Mouse (Mus musculus) kidney, postnatal 0 days (tissue): ENCODE results near the gene Lbp. TPM values are rescaled to one million over a fixed set of nuclear protein-coding genes. Genes with fewer than 3 reads are reported as not detected.

Experiments used
- ATAC-seq: fragments of 200-750 bp; cut with Nextera tagmentation; replicated peaks from 2 replicates; pipeline ENCODE4 v1.8.0; 2017; ENCODE audit warnings: low read depth, moderate number of reproducible peaks, moderate TSS enrichment, moderate library complexity; ENCODE audit not compliant: low FRiP score
- DNase-seq: peaks from one replicate; pipeline ENCODE4 v3.0.0-alpha.2; 2016; ENCODE audit warnings: low spot score
- H3K27ac ChIP-seq: fragments of 300-500 bp; sonication (generic); 2 replicates; pipeline ENCODE4 v1.5.1; 2014; ENCODE audit warnings: mild to moderate bottlenecking
- H3K27me3 ChIP-seq: fragments of 300-500 bp; sonication (generic); 2 replicates; pipeline ENCODE4 v1.6.1; 2014; ENCODE audit warnings: low read length, mixed read lengths; ENCODE audit not compliant: insufficient read depth
- H3K36me3 ChIP-seq: fragments of 300-500 bp; sonication (generic); 2 replicates; pipeline ENCODE4 v1.6.1; 2014; ENCODE audit warnings: low read length, mixed read lengths; ENCODE audit not compliant: insufficient read depth
- H3K4me1 ChIP-seq: fragments of 300-500 bp; sonication (generic); replicated peaks from 2 replicates; pipeline ENCODE4 v1.6.1; 2014; ENCODE audit warnings: antibody characterized with exemption, low read length, mixed read lengths; ENCODE audit not compliant: insufficient read depth
- H3K4me2 ChIP-seq: fragments of 300-500 bp; sonication (generic); 2 replicates; pipeline ENCODE4 v1.6.1; 2014; ENCODE audit warnings: mild to moderate bottlenecking, low read length, moderate library complexity, mixed read lengths
- H3K4me3 ChIP-seq: fragments of 300-500 bp; sonication (generic); replicated peaks from 2 replicates; pipeline ENCODE4 v1.5.1; 2014; ENCODE audit warnings: low read depth, low read length
- H3K9ac ChIP-seq: fragments of 300-500 bp; sonication (generic); 2 replicates; pipeline ENCODE4 v1.6.1; 2014; ENCODE audit warnings: low read depth, low read length
- H3K9me3 ChIP-seq: fragments of 300-500 bp; sonication (generic); replicated peaks from 2 replicates; pipeline ENCODE4 v1.6.1; 2016; ENCODE audit warnings: low read length, inconsistent platforms, mixed read lengths
- CTCF ChIP-seq: IDR thresholded peaks from 2 replicates; pipeline ENCODE4 v1.5.1; 2016; ENCODE audit warnings: antibody characterized with exemption, low read depth, mild to moderate bottlenecking, moderate library complexity
- WGBS: fragments of 180-500 bp; shearing (Covaris S2); extraction: QIAGEN DNeasy Blood & Tissue Kit; methylation state at CpG from one replicate; pipeline ENCODE4 v1.1.7; 2014; 5-methylcytosine and 5-hydroxymethylcytosine counted together
- polyA plus RNA-seq: library from polyadenylated mRNA; unstranded; fragments of >200 nt; fragmentation: Nextera tagmentation; extraction: Ambion mirVana; gene quantifications from 2 replicates; pipeline ENCODE4 v1.2.1, GENCODE M21; 2015

Lbp gene
- polyA plus RNA-seq, 1 experiment from 2014 or later: 32.1 TPM

GRCm38 (mm10) chr2:158270017-158270416 is 36.3 kb upstream of the Lbp start:
- ATAC-seq (no peak), DNase-seq (no peak)
- H3K4me3 ChIP-seq: no peak overlapping the region
- no peaks in the 10 kb centered on the region for H3K9me3 ChIP-seq
- H3K36me3 ChIP-seq: no peaks in the 10 kb centered on the region
- no peaks in the 10 kb centered on the region for H3K27me3 ChIP-seq
- WGBS: 74% methylated on average over 8 of the region's 8 CpGs
- H3K9ac ChIP-seq: no peak overlapping the region
- H3K4me1 ChIP-seq: 0 out of 2 replicates have a peak, but pooled peaks cover 4% of the 10 kb centered on the region
- no peak overlapping the region for H3K4me2 ChIP-seq
- no peak for TF ChIP-seq CTCF
- H3K27ac ChIP-seq: no peak overlapping the region

DNA sequence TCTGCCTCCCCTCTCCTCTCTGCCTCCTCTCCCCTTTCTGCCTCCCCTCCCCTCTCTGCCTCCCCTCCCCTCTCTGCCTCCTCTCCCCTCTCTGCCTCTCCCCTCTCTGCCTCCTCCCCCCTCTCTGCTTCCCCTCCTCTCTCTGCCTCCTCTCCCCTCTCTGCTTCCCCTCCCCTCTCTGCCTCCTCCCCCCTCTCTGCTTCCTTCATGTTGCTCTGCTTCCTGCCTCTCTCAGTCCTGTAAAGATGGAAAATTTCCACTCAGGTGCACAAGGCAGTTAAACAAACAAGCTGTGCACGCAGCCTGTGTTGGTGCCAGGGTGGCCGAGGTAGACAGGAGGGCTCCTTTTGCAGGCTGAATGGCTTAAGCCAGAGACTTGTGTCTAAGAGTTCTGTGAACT is 32.6 kb upstream of the Lbp start:
- no peak for ATAC-seq

DNA sequence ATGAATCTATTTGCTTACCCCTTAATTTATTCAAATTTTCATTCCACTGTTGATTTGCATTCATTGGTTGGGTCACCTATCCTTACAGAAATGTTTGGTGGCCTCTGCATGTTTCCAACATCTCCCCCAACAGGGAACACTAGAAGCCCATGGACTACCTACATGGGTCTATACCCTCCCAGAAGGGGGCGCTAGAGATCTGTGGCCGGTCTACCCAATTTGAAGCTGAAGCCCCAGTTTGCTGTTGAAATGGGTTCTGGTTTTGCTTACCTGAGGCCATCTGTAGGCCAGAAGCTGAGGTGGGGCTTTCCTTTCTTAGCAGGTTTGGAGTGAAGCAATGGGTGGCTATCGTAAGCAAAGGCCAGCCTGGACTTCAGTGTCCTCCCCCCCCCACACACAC is 30.9 kb upstream of the Lbp start:
- Histone ChIP-seq H3K9me3 (no peaks in the 10 kb centered on the region), H3K4me2 (no peak overlapping the region), H3K9ac (no peak overlapping the region), H3K4me1 (peaks cover 14% of the 10 kb centered on the region; the same call in 1 of the 2 replicates), H3K27ac (no peak overlapping the region), H3K36me3 (no peaks in the 10 kb centered on the region), H3K27me3 (no peaks in the 10 kb centered on the region), H3K4me3 (no peak overlapping the region)
- ATAC-seq (no peak), DNase-seq (no peak)
- peak; percentile 21; the same call in 1 of the 2 replicates for TF ChIP-seq CTCF
- WGBS: 96% methylated on average over 3 of the region's 3 CpGs

More for the DNA sequence above, 32.6 kb upstream of the Lbp start:
- Histone ChIP-seq H3K4me1 (peaks cover 14% of the 10 kb centered on the region; the same call in 1 of the 2 replicates), H3K9me3 (no peaks in the 10 kb centered on the region), H3K36me3 (no peaks in the 10 kb centered on the region), H3K4me3 (no peak overlapping the region), H3K27ac (peak overlapping the region; percentile 71; the same call in 1 of the 2 replicates), H3K9ac (no peak overlapping the region), H3K4me2 (no peak overlapping the region), H3K27me3 (no peaks in the 10 kb centered on the region)
- TF ChIP-seq CTCF: no peak
- DNase-seq: peak; percentile 59
- WGBS: 4% methylated on average over 2 of the region's 2 CpGs

- Histone ChIP-seq H3K4me3 (no peak overlapping the region), H3K9ac (no peak overlapping the region), H3K27ac (no peak overlapping the region), H3K36me3 (no peaks in the 10 kb centered on the region), H3K9me3 (no peaks in the 10 kb centered on the region), H3K27me3 (no peaks in the 10 kb centered on the region), H3K4me1 (peaks cover 14% of the 10 kb centered on the region; the same call in 1 of the 2 replicates), H3K4me2 (no peak overlapping the region)
- DNase-seq: no peak
- no peak for ATAC-seq
- TF ChIP-seq CTCF: no peak
- WGBS: 67% methylated on average over 4 of the region's 4 CpGs
Measured at GRCm38 (mm10) chr2:158275811-158276210, 30.5 kb upstream of the Lbp start.

- H3K27me3 ChIP-seq: no peaks in the 10 kb centered on the region
- TF ChIP-seq CTCF: no peak
- peaks cover 14% of the 10 kb centered on the region; the same call in 1 of the 2 replicates for H3K4me1 ChIP-seq
- ATAC-seq (no peak), DNase-seq (no peak)
- no peak overlapping the region for H3K27ac ChIP-seq
- no peak overlapping the region for H3K9ac ChIP-seq
- no peak overlapping the region for H3K4me2 ChIP-seq
- no peaks in the 10 kb centered on the region for H3K36me3 ChIP-seq
- H3K9me3 ChIP-seq: no peaks in the 10 kb centered on the region
- H3K4me3 ChIP-seq: no peak overlapping the region
- WGBS: 27% methylated on average over 6 of the region's 6 CpGs
Measured at GRCm38 (mm10) chr2:158276451-158276850, 29.8 kb upstream of the Lbp start.

GRCm38 (mm10) chr2:158276878-158277277 is 29.4 kb upstream of the Lbp start:
- no peaks in the 10 kb centered on the region for H3K36me3 ChIP-seq
- no peak overlapping the region for H3K4me2 ChIP-seq
- ATAC-seq (no peak), DNase-seq (no peak)
- no peak overlapping the region for H3K27ac ChIP-seq
- H3K9me3 ChIP-seq: no peaks in the 10 kb centered on the region
- H3K4me1 ChIP-seq: peaks cover 14% of the 10 kb centered on the region; the same call in 1 of the 2 replicates
- H3K4me3 ChIP-seq: no peak overlapping the region
- H3K27me3 ChIP-seq: no peaks in the 10 kb centered on the region
- no peak for TF ChIP-seq CTCF
- H3K9ac ChIP-seq: no peak overlapping the region
- WGBS: 72% methylated on average over 4 of the region's 4 CpGs

DNA sequence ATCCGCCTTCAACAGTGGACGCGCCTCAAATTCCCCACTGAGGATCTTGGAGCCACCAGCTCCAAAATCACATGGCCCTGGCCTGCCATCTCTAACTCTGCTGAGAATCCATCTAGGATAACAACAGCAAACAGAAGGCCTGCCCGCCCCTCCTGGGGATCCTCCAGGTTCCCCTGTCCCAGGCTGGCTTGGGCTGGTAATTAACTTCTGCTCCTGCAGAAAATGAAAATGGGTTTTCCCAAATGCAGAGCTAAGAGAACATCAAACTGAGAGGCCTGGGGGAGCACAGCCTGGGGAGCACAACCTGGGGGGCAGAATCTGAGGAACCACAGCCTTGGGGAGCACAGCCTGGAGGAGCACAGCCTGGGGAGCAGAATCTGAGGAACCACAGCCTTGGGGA is 26.6 kb upstream of the Lbp start:
- no peak for TF ChIP-seq CTCF
- Histone ChIP-seq H3K9me3 (no peaks in the 10 kb centered on the region), H3K27ac (no peak overlapping the region), H3K36me3 (no peaks in the 10 kb centered on the region), H3K27me3 (no peaks in the 10 kb centered on the region), H3K4me2 (no peak overlapping the region), H3K9ac (no peak overlapping the region), H3K4me3 (no peak overlapping the region), H3K4me1 (peaks cover 10% of the 10 kb centered on the region)
- ATAC-seq (no peak), DNase-seq (no peak)
- WGBS: 94% methylated on average over 4 of the region's 4 CpGs
